Mouse (Mus musculus) forebrain, embryonic 13.5 days (tissue): ENCODE data around the gene Spsb3. TPM values are rescaled to one million over a fixed set of nuclear protein-coding genes. Genes with fewer than 3 reads are reported as not detected.

ENCODE experiments used
- ATAC-seq: fragments of 200-750 bp; cut with Nextera tagmentation; 2 replicates; pipeline ENCODE4 v1.8.0; 2017
- H3K27ac ChIP-seq: fragments of 300-500 bp; sonication (generic); 2 replicates; pipeline ENCODE4 v1.5.1; 2015; ENCODE audit warnings: inconsistent platforms, mild to moderate bottlenecking, moderate library complexity
- H3K27me3 ChIP-seq: fragments of 300-500 bp; sonication (generic); 2 replicates; pipeline ENCODE4 v1.6.1; 2015; ENCODE audit warnings: mild to moderate bottlenecking, inconsistent platforms
- H3K36me3 ChIP-seq: fragments of 300-500 bp; sonication (generic); 2 replicates; pipeline ENCODE4 v1.6.1; 2015; ENCODE audit warnings: mild to moderate bottlenecking, inconsistent platforms; ENCODE audit not compliant: poor library complexity, severe bottlenecking
- H3K4me1 ChIP-seq: fragments of 300-500 bp; sonication (generic); 2 replicates; pipeline ENCODE4 v1.6.1; 2015; ENCODE audit warnings: inconsistent platforms
- H3K4me2 ChIP-seq: fragments of 300-500 bp; sonication (generic); 2 replicates; pipeline ENCODE4 v1.6.1; 2015; ENCODE audit warnings: inconsistent platforms, mild to moderate bottlenecking, moderate library complexity
- H3K4me3 ChIP-seq: fragments of 300-500 bp; sonication (generic); 2 replicates; pipeline ENCODE4 v1.5.1; 2015; ENCODE audit warnings: mild to moderate bottlenecking, inconsistent platforms
- H3K9ac ChIP-seq: fragments of 300-500 bp; sonication (generic); 2 replicates; pipeline ENCODE4 v1.6.1; 2015; ENCODE audit warnings: mild to moderate bottlenecking, inconsistent platforms
- H3K9me3 ChIP-seq: fragments of 300-500 bp; sonication (generic); replicated peaks from 2 replicates; pipeline ENCODE4 v1.6.1; 2016; ENCODE audit warnings: inconsistent platforms
- WGBS: fragments of 180-500 bp; shearing (Covaris S2); methylation state at CpG from one replicate; pipeline ENCODE4 v1.1.7; 2015; 5-methylcytosine and 5-hydroxymethylcytosine counted together
- polyA plus RNA-seq: library from polyadenylated mRNA; unstranded; fragments of >200 nt; fragmentation: Nextera tagmentation; extraction: Ambion mirVana; gene quantifications from 2 replicates; pipeline ENCODE4 v1.2.1, GENCODE M21; 2015

Gene Spsb3
- polyA plus RNA-seq, 1 experiment from 2014 or later: 64.3 TPM

- Histone ChIP-seq H3K9me3 (no peaks in the 10 kb centered on the region), H3K4me1 (no peaks in the 10 kb centered on the region), H3K9ac (no peak overlapping the region), H3K27me3 (no peaks in the 10 kb centered on the region), H3K36me3 (peaks cover 5% of the 10 kb centered on the region), H3K27ac (no peak overlapping the region), H3K4me2 (no peak overlapping the region), H3K4me3 (no peak overlapping the region)
- ATAC-seq: no peak
- WGBS: 69% methylated on average over 10 of the region's 10 CpGs
Measured at GRCm38 (mm10) chr17:24877336-24878116, 8.9 kb upstream of the Spsb3 start.

DNA sequence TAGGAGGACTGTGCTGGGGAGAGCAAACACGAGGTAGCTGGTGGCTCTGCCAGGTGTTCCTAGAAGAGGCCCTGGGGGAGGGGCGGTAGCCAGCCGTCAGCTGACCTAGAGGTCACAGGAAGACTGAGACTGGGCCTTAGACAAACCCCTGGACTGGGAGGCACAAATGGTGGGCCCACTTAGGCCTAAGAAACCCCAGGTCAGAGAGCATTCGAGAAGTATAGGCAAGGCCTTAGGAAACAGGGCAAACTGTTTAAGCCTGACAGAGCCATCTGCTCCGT, 8.4 kb upstream of the Spsb3 start:
- Histone ChIP-seq H3K9ac (no peak overlapping the region), H3K4me2 (no peak overlapping the region), H3K4me3 (no peak overlapping the region), H3K4me1 (no peaks in the 10 kb centered on the region), H3K36me3 (peaks cover 10% of the 10 kb centered on the region), H3K27me3 (no peaks in the 10 kb centered on the region), H3K9me3 (no peaks in the 10 kb centered on the region), H3K27ac (no peak overlapping the region)
- WGBS: 35% methylated on average over 5 of the region's 5 CpGs
- no peak for ATAC-seq

DNA sequence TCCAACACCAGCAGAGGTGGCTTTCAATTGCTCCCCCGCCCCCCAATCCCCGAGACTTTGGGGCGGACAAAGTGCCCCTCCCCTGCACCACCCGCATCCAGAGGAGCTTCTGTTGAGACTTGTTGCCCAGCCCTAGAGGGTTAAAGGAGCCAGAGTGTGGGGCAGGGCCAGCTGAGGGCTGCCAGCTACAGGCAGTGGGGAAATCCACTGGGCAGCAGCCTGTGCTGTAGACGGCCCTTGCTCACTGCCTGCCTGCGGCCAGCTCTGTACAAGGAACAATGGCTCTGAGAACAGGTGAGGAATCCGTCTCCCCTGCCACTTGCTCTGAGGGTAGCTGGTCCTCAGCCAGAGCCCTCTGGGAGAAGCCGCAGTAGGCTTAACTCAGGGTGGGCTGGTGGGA, 7.9 kb upstream of the Spsb3 start:
- peaks cover 15% of the 10 kb centered on the region for H3K36me3 ChIP-seq
- no peak overlapping the region for H3K27ac ChIP-seq
- H3K4me2 ChIP-seq: no peak overlapping the region
- H3K27me3 ChIP-seq: no peaks in the 10 kb centered on the region
- H3K9me3 ChIP-seq: no peaks in the 10 kb centered on the region
- 0 out of 2 replicates have a peak overlapping the region, but pooled peaks have one; percentile 23 for H3K9ac ChIP-seq
- no peaks in the 10 kb centered on the region for H3K4me1 ChIP-seq
- 75% methylated on average over 8 of the region's 8 CpGs for WGBS
- no peak overlapping the region for H3K4me3 ChIP-seq
- ATAC-seq: no peak

DNA sequence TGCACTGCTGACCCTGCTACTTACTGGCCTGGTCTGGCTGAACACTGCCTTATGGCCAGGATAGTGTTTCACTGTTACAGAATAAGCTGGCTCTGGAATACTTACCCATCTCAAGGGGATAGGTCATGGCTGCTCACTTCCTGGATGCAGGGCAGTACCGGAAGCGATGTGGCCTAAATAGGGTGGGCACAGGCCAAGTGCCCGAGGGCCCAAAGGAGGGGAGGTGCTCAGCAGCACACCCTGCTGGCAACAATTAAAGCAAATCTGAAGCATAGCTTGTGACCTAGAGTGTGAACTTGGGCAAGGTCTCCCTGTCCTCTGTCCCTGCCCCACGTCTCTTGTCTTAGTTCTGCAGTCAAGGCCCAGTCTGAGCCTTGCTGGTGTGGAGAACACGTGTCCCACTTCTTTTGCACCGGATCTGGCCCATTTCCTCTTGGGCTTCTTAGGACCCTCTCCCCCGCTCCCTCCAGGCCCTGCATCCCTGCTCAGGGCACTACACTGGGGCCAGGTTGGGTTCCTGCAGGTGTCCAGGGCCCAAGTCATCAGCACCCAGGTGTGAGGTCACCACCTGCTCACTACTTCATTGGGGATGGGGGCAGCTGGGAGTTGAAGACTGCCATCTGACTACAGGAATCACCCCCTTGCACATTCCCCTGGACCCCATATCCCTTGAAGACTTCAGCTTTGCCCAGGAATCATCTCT, 4.6 kb upstream of the Spsb3 start:
- no peak overlapping the region for H3K27ac ChIP-seq
- ATAC-seq: no peak
- H3K4me1 ChIP-seq: peaks cover 11% of the 10 kb centered on the region
- no peak overlapping the region for H3K9ac ChIP-seq
- no peaks in the 10 kb centered on the region for H3K27me3 ChIP-seq
- H3K4me3 ChIP-seq: no peak overlapping the region
- no peak overlapping the region for H3K4me2 ChIP-seq
- no peaks in the 10 kb centered on the region for H3K9me3 ChIP-seq
- H3K36me3 ChIP-seq: peaks cover 23% of the 10 kb centered on the region
- 61% methylated on average over 7 of the region's 7 CpGs for WGBS

- 76% methylated on average over 6 of the region's 6 CpGs for WGBS
Measured at GRCm38 (mm10) chr17:24884391-24884790, 2.1 kb upstream of the Spsb3 start.

GRCm38 (mm10) chr17:24885356-24886133, 898 bp upstream of the Spsb3 start:
- ATAC-seq: no peak

More at GRCm38 (mm10) chr17:24884391-24884790, 2.1 kb upstream of the Spsb3 start:
- Histone ChIP-seq H3K27me3 (no peaks in the 10 kb centered on the region), H3K9me3 (no peaks in the 10 kb centered on the region), H3K9ac (no peak overlapping the region), H3K4me3 (no peak overlapping the region), H3K36me3 (peaks cover 31% of the 10 kb centered on the region), H3K4me1 (peaks cover 28% of the 10 kb centered on the region), H3K4me2 (no peak overlapping the region), H3K27ac (no peak overlapping the region)
- no peak for ATAC-seq

DNA sequence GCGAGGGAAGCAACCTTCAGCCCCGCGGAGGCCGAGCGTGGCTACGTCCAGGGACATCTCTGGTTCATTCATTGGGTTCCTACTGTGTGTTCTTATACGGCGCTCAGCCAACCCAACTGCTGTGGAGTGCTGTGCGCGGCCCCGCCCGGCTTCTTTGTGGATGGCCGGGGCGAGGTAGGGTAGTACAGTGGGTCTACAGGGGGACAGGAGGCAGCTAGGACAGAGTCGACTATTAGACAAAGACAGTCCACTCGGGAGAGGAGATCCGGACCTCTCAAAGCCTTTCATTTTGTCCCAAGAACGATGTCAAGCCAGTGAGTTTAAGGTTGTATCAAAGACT, 459 bp downstream of the Spsb3 start:
- Histone ChIP-seq H3K4me2 (peak overlapping the region; percentile 90), H3K4me1 (peaks cover 28% of the 10 kb centered on the region)

More at GRCm38 (mm10) chr17:24885356-24886133, 898 bp upstream of the Spsb3 start:
- Histone ChIP-seq H3K36me3 (peaks cover 42% of the 10 kb centered on the region), H3K27me3 (no peaks in the 10 kb centered on the region), H3K4me2 (peak overlapping the region; percentile 91), H3K27ac (no peak overlapping the region), H3K9me3 (no peaks in the 10 kb centered on the region), H3K9ac (peak overlapping the region; percentile 71), H3K4me1 (peaks cover 28% of the 10 kb centered on the region), H3K4me3 (peak overlapping the region; percentile 92)
- 22% methylated on average over 22 of the region's 22 CpGs for WGBS

DNA sequence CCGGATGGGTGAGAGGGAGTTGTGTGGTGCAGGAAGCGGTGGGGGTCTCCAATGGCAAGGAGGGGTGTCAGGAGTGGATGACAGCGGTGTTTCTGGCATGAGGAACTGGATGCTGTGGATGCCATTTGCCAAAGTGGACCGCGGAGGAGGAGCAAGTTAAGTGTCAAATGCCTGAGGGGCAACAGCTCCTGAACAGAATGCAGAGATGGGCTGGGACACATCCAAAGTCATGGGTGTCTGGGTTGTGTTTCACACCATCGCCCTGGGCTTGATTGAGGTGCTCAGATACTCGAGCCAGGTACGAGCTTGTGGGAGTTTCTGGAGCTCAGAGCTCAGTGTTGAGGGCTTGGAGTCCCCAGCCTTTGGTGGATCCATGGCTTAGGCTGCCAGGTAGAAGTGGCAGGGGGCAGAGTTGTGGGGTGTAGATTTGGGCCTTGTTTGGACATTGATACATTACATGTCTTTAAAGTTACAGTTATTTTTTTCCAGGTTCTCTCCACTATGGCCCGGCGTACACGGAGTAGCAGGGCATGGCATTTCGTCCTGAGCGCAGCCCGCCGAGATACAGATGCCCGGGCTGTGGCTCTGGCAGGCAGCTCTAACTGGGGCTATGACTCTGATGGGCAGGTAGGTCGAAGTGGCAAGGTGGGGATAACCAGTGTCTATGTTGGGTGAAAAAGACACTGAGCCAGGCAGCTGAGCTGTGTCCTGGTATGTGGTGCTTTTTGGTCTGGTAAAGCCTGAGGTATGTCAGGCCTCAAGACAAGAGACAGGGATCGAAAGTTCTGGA, 1.0 kb downstream of the Spsb3 start:
- Histone ChIP-seq H3K36me3 (peaks cover 57% of the 10 kb centered on the region), H3K4me2 (peak overlapping the region; percentile 90), H3K27ac (0 out of 2 replicates have a peak overlapping the region, but pooled peaks have one; percentile 44), H3K4me1 (peaks cover 28% of the 10 kb centered on the region), H3K9ac (peak overlapping the region; percentile 86), H3K27me3 (no peaks in the 10 kb centered on the region), H3K9me3 (no peaks in the 10 kb centered on the region), H3K4me3 (peak overlapping the region; percentile 92)
- no peak for ATAC-seq
- WGBS: 68% methylated on average over 18 of the region's 18 CpGs

More for the DNA sequence above, 459 bp downstream of the Spsb3 start:
- H3K9me3 ChIP-seq: no peaks in the 10 kb centered on the region
- H3K27ac ChIP-seq: peak overlapping the region; percentile 44
- under 1% methylated on average over 18 of the region's 18 CpGs for WGBS
- ATAC-seq: peak; percentile 40; the same call in 1 of the 2 replicates
- peaks cover 56% of the 10 kb centered on the region for H3K36me3 ChIP-seq
- H3K9ac ChIP-seq: peak overlapping the region; percentile 86
- H3K4me3 ChIP-seq: peak overlapping the region; percentile 92
- no peaks in the 10 kb centered on the region for H3K27me3 ChIP-seq

GRCm38 (mm10) chr17:24888862-24889261, 2.4 kb downstream of the Spsb3 start:
- Histone ChIP-seq H3K9ac (no peak overlapping the region), H3K9me3 (no peaks in the 10 kb centered on the region), H3K4me2 (no peak overlapping the region), H3K4me3 (no peak overlapping the region), H3K27me3 (no peaks in the 10 kb centered on the region), H3K36me3 (peaks cover 56% of the 10 kb centered on the region), H3K27ac (no peak overlapping the region), H3K4me1 (peaks cover 35% of the 10 kb centered on the region)
- no peak for ATAC-seq
- 97% methylated on average over 3 of the region's 3 CpGs for WGBS

DNA sequence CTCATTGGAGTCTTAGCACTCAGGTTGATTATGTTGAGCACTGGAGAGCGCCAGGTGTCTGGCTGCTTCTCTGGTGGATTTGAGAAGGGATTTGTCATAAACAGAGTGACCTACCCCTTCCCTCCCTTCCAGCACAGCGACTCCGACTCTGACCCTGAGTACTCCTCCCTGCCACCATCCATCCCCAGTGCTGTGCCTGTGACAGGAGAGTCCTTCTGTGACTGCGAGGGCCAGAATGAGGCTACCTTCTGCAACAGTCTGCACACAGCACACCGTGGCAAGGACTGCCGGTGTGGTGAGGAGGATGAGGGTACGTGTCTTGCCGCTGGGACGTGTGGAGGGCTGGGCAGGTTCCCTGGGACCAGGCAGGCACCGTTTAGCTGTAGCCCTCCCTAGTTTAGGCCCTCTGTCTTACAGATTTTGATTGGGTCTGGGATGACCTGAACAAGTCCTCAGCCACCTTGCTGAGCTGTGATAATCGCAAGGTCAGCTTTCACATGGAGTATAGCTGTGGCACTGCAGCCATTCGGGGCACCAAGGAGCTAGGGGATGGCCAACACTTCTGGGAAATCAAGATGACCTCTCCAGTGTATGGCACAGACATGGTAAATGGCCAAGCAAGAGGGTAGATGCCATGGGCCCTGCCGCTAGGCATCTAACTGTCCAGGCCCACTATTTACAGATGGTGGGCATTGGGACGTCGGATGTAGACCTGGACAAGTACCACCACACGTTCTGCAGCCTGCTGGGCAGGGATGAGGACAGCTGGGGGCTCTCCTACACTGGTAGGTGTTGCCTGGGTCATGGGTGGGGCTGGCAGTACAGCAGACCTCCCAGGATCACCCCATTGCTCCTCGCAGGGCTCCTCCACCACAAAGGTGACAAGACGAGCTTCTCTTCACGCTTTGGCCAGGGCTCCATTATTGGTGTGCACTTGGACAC, 4.0 kb downstream of the Spsb3 start:
- 89% methylated on average over 19 of the region's 19 CpGs for WGBS
- no peaks in the 10 kb centered on the region for H3K27me3 ChIP-seq
- no peak for ATAC-seq
- no peak overlapping the region for H3K4me3 ChIP-seq
- peaks cover 51% of the 10 kb centered on the region for H3K36me3 ChIP-seq
- H3K4me2 ChIP-seq: no peak overlapping the region
- no peak overlapping the region for H3K27ac ChIP-seq
- peaks cover 39% of the 10 kb centered on the region for H3K4me1 ChIP-seq
- no peaks in the 10 kb centered on the region for H3K9me3 ChIP-seq
- no peak overlapping the region for H3K9ac ChIP-seq

DNA sequence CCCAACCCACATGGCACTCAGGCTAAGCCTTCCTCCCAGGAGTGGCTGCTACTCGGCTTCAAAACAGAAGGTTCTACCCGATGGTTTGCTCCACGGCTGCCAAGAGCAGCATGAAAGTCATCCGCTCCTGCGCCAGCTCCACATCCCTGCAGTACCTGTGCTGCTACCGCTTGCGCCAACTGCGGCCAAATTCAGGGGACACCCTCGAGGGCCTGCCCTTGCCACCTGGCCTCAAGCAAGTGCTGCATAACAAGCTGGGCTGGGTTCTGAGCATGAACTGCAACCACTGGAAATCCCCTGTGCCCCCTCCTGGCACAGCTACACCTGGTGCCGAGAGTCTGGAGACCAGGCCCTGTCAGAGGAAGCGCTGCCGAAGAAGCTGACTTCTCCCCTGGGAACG, 4.9 kb downstream of the Spsb3 start:
- 91% methylated on average over 13 of the region's 13 CpGs for WGBS
- no peaks in the 10 kb centered on the region for H3K27me3 ChIP-seq
- H3K27ac ChIP-seq: no peak overlapping the region
- ATAC-seq: no peak
- no peak overlapping the region for H3K4me2 ChIP-seq
- H3K9me3 ChIP-seq: no peaks in the 10 kb centered on the region
- H3K36me3 ChIP-seq: peaks cover 51% of the 10 kb centered on the region
- H3K9ac ChIP-seq: no peak overlapping the region
- H3K4me3 ChIP-seq: no peak overlapping the region
- peaks cover 43% of the 10 kb centered on the region for H3K4me1 ChIP-seq
